Mouse (Mus musculus): ENCODE results near the gene Abracl. TPM values are rescaled to one million over a fixed set of nuclear protein-coding genes. Genes with fewer than 3 reads are reported as not detected.

Gene Abracl
- 143 and 152 TPM in 2 replicates for polyA plus RNA-seq (2014; fragmentation: Nextera tagmentation; extraction: Ambion mirVana)

DNA sequence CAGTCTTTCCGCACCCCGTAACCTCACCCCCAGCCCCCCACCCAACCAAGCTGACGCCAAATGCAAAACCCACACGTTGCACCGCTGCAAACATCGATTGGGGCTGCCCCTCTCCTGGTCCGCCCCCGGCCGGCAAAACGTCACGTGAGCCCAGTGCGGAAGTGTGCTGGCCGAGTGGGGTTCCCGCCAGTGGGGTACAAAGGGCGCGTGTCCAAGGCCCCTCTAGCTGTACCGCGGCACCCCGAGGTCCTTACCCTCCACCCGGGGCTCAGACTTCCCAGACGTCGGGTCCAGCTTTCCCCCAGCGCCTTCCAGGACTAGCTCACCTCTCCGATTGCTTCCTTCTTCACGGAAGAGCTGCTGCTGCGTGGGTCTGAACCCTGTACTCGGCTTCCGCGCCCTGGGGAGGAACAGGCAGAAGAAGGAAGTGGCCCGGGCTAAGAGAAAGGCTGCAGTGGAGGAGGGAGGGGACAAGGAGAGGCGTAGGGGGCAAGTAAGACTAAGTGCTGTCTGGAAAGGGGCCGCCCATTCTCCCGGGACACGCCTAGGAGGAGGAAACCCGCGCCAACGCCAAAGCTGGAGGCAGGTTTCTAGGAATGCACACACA is at the start of gene Abracl:
Abracl (minus strand) TSS at position 548 of the 607 bp plus-strand sequence.
- ATAC-seq (ENCODE audit: low read depth), result peak; percentile 92
- H3K27ac ChIP-seq (replicated peaks; ENCODE audit: low read depth, low read length), result peak within 1 kb of the TSS; percentile 95
- under 1% methylated on average over 33 of the region's 37 CpGs for whole genome bisulfite sequencing
- peak within 1 kb of the TSS; percentile 87 for H3K9ac ChIP-seq (ENCODE audit: low read depth, low read length)
- peak within 1 kb of the TSS; percentile 82 for H3K4me3 ChIP-seq (ENCODE audit: low read depth, low read length)
- H3K4me2 ChIP-seq (ENCODE audit: low read depth, low read length), result peak within 1 kb of the TSS; percentile 68
- no peaks in the 10 kb centered on the region for H3K9me3 ChIP-seq (ENCODE audit: control insufficient read depth, low read length)
- 0 out of 2 replicates have a peak, but pooled peaks cover 7% of the 10 kb centered on the region for H3K4me1 ChIP-seq (ENCODE audit: control insufficient read depth, insufficient read depth, low read length)
- no peaks in the 10 kb centered on the region for H3K27me3 ChIP-seq (replicated peaks; ENCODE audit: control insufficient read depth, insufficient read depth, low read length)
- DNase-seq (ENCODE audit: low spot score), result peak; percentile 92
- 0 out of 2 replicates have a peak, but pooled peaks cover 8% of the 10 kb centered on the region for H3K36me3 ChIP-seq (ENCODE audit: control insufficient read depth, insufficient read depth, low read length)

DNA sequence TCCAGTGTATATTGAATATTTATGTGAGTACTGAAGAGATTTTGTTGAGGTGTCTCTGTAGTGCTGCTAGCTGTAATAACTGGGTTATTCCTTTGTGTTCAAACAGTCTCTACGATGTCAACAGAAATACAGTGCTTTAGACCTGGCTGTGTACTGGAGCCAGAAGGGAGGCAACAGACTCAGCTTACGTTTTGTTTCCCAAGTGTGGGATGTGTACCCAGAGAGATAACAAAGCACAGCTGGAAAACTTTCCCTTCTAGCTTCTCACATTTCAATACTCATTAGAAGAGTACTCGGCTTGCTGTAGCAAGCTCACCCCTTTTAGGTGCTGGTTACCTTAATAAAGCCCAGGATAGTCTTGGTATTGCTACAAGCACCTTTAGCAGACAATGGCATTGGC is 49.8 kb upstream of the Abracl start:
- no peak for ATAC-seq (ENCODE audit: low read depth)
- Histone ChIP-seq H3K9me3 (ENCODE audit: control insufficient read depth, low read length) (no peaks in the 10 kb centered on the region), H3K27me3 (replicated peaks; ENCODE audit: control insufficient read depth, insufficient read depth, low read length) (no peaks in the 10 kb centered on the region), H3K4me3 (ENCODE audit: low read depth, low read length) (no peak overlapping the region), H3K4me2 (ENCODE audit: low read depth, low read length) (no peak overlapping the region), H3K4me1 (ENCODE audit: control insufficient read depth, insufficient read depth, low read length) (peaks cover 9% of the 10 kb centered on the region), H3K27ac (replicated peaks; ENCODE audit: low read depth, low read length) (no peak overlapping the region), H3K36me3 (ENCODE audit: control insufficient read depth, insufficient read depth, low read length) (0 out of 2 replicates have a peak, but pooled peaks cover 4% of the 10 kb centered on the region), H3K9ac (ENCODE audit: low read depth, low read length) (no peak overlapping the region)
- WGBS, result 53% methylated on average over 3 of the region's 3 CpGs
- DNase-seq (ENCODE audit: low spot score), result no peak

DNA sequence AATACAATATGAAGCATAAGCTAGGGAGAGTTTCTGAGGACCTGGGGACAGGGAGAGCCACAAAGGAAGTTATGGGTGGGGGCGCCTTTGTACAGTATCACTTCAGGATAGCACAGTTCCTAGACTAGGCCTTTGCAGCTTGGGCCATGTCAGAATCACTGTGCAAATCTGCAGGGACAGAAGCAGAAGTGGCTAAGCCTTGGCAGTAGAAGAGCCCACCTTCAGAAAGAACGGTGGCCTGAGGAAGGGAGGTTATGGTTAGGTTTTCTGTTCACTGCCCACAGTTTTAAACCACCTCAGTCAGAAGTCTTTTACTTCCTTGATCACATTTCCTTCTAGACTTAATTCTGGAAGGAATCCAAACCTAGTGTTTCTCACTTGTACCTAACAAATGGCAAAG is 47.5 kb upstream of the Abracl start:
- Histone ChIP-seq H3K27me3 (replicated peaks; ENCODE audit: control insufficient read depth, insufficient read depth, low read length) (no peaks in the 10 kb centered on the region), H3K36me3 (ENCODE audit: control insufficient read depth, insufficient read depth, low read length) (no peaks in the 10 kb centered on the region), H3K4me1 (ENCODE audit: control insufficient read depth, insufficient read depth, low read length) (peaks cover 15% of the 10 kb centered on the region), H3K4me2 (ENCODE audit: low read depth, low read length) (no peak overlapping the region), H3K27ac (replicated peaks; ENCODE audit: low read depth, low read length) (peak overlapping the region; percentile 44; the same call in 1 of the 2 replicates), H3K9me3 (ENCODE audit: control insufficient read depth, low read length) (no peaks in the 10 kb centered on the region), H3K9ac (ENCODE audit: low read depth, low read length) (no peak overlapping the region), H3K4me3 (ENCODE audit: low read depth, low read length) (no peak overlapping the region)
- DNase-seq (ENCODE audit: low spot score) (no peak), ATAC-seq (ENCODE audit: low read depth) (no peak)
- 75% methylated on average over 2 of the region's 2 CpGs for WGBS

DNA sequence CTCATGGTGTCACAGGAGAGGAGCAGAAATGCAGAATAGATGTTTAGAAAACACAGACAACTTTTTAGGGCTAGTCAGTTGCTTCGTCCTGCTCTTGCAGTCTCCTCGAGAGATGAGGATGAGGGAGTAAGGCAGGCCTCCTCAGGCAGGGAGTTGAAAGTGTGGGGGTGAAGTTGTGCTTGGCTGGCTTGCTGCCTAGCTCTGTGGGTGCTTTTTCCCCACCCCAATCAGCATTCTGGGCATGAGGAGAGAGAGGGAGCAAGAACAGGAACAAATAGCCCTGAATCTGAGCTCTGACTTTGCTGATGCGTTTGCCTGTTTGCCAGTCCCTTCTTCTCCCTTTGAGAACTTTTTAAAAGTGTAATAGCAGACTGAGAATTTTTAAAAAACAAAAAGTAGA is 47.1 kb upstream of the Abracl start:
- DNase-seq (ENCODE audit: low spot score) (no peak), ATAC-seq (ENCODE audit: low read depth) (no peak)
- Histone ChIP-seq H3K9ac (ENCODE audit: low read depth, low read length) (no peak overlapping the region), H3K27me3 (replicated peaks; ENCODE audit: control insufficient read depth, insufficient read depth, low read length) (no peaks in the 10 kb centered on the region), H3K36me3 (ENCODE audit: control insufficient read depth, insufficient read depth, low read length) (no peaks in the 10 kb centered on the region), H3K4me3 (ENCODE audit: low read depth, low read length) (no peak overlapping the region), H3K27ac (replicated peaks; ENCODE audit: low read depth, low read length) (no peak overlapping the region), H3K4me1 (ENCODE audit: control insufficient read depth, insufficient read depth, low read length) (peaks cover 15% of the 10 kb centered on the region), H3K4me2 (ENCODE audit: low read depth, low read length) (no peak overlapping the region), H3K9me3 (ENCODE audit: control insufficient read depth, low read length) (no peaks in the 10 kb centered on the region)
- WGBS, result 58% methylated on average over 3 of the region's 3 CpGs

DNA sequence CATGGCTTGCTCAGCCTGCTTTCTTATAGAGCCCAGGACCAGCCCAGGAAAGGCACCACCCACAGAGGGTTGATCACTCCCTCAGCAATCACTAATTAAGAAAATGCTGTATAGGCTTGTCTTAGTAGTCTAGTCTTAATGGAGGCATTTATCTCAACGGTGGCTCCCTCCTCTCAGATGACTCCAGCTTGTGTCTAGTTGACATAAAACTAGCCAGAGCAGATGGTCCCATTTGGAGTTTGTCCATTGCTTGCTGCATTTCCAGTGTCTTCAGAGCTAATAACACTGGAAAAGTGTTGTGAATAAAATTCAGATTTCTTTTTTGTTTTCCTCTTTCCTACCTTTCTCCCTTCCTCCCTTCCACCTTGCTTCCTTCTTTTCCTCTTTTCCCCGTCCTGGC is 46.5 kb upstream of the Abracl start:
- ATAC-seq (ENCODE audit: low read depth), result no peak
- WGBS, result 77% methylated on average over 2 of the region's 2 CpGs
- H3K36me3 ChIP-seq (ENCODE audit: control insufficient read depth, insufficient read depth, low read length), result no peaks in the 10 kb centered on the region
- no peak overlapping the region for H3K9ac ChIP-seq (ENCODE audit: low read depth, low read length)
- no peak overlapping the region for H3K4me2 ChIP-seq (ENCODE audit: low read depth, low read length)
- DNase-seq (ENCODE audit: low spot score), result no peak
- H3K27ac ChIP-seq (replicated peaks; ENCODE audit: low read depth, low read length), result no peak overlapping the region
- no peaks in the 10 kb centered on the region for H3K27me3 ChIP-seq (replicated peaks; ENCODE audit: control insufficient read depth, insufficient read depth, low read length)
- H3K9me3 ChIP-seq (ENCODE audit: control insufficient read depth, low read length), result no peaks in the 10 kb centered on the region
- H3K4me3 ChIP-seq (ENCODE audit: low read depth, low read length), result no peak overlapping the region
- H3K4me1 ChIP-seq (ENCODE audit: control insufficient read depth, insufficient read depth, low read length), result peaks cover 15% of the 10 kb centered on the region

DNA sequence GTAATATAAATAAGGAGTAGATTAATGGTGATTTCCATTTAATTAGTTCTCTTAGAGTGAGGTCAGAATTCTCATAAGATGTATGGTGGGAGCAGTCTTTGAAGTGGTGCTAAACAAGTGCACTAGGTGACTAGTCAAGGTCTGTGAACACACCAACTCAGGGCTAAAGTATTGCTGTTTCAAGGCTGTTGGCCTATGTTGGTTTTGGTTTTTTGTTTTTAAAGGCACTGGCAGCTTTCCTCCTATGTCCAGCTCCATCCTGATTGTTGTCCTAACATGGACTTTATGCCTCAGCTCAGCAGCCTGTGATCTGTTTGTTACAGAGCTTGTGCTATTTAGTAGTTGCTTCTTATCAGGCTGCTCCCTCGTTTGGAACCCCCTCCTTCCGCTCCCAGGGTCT is 45.8 kb upstream of the Abracl start:
- H3K4me2 ChIP-seq (ENCODE audit: low read depth, low read length), result no peak overlapping the region
- no peaks in the 10 kb centered on the region for H3K27me3 ChIP-seq (replicated peaks; ENCODE audit: control insufficient read depth, insufficient read depth, low read length)

DNA sequence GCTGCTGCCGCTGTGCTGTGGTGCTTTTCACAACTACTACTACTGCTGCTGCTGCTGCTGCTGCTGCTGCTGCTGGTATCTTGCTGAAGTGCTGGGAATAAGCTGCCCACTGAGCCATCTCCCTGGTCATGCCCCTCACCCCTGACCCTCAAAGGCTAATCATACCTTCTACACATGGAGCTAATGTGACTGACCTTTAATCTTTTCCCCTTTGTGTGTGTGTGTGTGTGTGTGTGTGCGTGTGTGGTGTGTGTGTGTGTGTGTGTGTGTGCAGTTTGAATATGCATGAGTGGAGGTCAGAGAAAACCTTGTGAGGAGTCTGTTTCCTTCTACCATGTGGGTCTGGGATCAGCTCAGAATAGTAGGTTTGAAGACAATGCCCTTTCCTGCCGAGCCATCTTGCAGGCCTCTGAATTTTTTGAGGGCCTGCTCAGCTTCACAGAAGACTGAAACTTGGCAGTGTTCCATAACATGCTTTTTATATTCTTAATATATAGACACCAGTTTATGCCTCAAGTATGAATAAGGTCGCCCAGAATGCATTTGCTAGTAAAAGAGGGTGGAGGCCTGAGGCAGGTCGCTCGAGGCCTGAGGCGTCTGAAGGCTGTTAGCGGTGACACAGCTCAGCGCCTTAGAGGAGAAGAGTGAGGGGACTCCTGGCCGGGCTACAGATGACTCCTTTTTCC is 44.8 kb upstream of the Abracl start:
- Histone ChIP-seq H3K36me3 (ENCODE audit: control insufficient read depth, insufficient read depth, low read length) (no peaks in the 10 kb centered on the region), H3K9me3 (ENCODE audit: control insufficient read depth, low read length) (no peaks in the 10 kb centered on the region), H3K27ac (replicated peaks; ENCODE audit: low read depth, low read length) (peak overlapping the region; percentile 52), H3K4me3 (ENCODE audit: low read depth, low read length) (no peak overlapping the region), H3K4me1 (ENCODE audit: control insufficient read depth, insufficient read depth, low read length) (peaks cover 15% of the 10 kb centered on the region), H3K9ac (ENCODE audit: low read depth, low read length) (no peak overlapping the region; the same call in 1 of the 2 replicates), H3K4me2 (ENCODE audit: low read depth, low read length) (no peak overlapping the region), H3K27me3 (replicated peaks; ENCODE audit: control insufficient read depth, insufficient read depth, low read length) (no peaks in the 10 kb centered on the region)
- DNase-seq (ENCODE audit: low spot score) (peak; percentile 54), ATAC-seq (ENCODE audit: low read depth) (no peak)
- 50% methylated on average over 10 of the region's 10 CpGs for WGBS

More for the DNA sequence above, 45.8 kb upstream of the Abracl start:
- H3K9ac ChIP-seq (ENCODE audit: low read depth, low read length), result no peak overlapping the region
- no peak overlapping the region for H3K27ac ChIP-seq (replicated peaks; ENCODE audit: low read depth, low read length)
- no peaks in the 10 kb centered on the region for H3K36me3 ChIP-seq (ENCODE audit: control insufficient read depth, insufficient read depth, low read length)
- 85% methylated on average over 2 of the region's 2 CpGs for WGBS
- peaks cover 15% of the 10 kb centered on the region for H3K4me1 ChIP-seq (ENCODE audit: control insufficient read depth, insufficient read depth, low read length)
- H3K4me3 ChIP-seq (ENCODE audit: low read depth, low read length), result no peak overlapping the region
- H3K9me3 ChIP-seq (ENCODE audit: control insufficient read depth, low read length), result no peaks in the 10 kb centered on the region
- no peak for ATAC-seq (ENCODE audit: low read depth)
- DNase-seq (ENCODE audit: low spot score), result no peak

DNA sequence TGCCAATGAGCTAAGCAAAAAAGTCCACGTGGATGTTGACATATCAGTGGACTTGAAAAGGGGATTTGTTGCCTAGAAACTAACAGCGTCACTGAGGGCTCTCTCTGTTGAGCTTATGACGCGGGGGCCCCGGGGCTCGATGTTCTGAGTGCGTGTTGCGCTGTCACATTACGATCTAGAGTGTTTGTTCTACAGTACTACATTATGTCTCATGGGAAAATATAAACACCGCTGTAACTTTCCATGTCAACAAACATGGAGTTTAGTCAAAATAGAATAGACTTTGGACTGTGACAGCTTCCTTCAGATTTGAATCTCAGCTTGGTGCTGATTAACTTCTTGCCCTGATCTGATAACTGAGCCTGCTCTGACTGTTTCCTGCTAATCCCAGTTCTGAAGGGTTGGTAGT is 42.9 kb upstream of the Abracl start:
- H3K27ac ChIP-seq (replicated peaks; ENCODE audit: low read depth, low read length), result no peak overlapping the region
- H3K36me3 ChIP-seq (ENCODE audit: control insufficient read depth, insufficient read depth, low read length), result no peaks in the 10 kb centered on the region
- no peak overlapping the region for H3K9ac ChIP-seq (ENCODE audit: low read depth, low read length)
- peaks cover 15% of the 10 kb centered on the region for H3K4me1 ChIP-seq (ENCODE audit: control insufficient read depth, insufficient read depth, low read length)
- H3K4me3 ChIP-seq (ENCODE audit: low read depth, low read length), result no peak overlapping the region
- H3K27me3 ChIP-seq (replicated peaks; ENCODE audit: control insufficient read depth, insufficient read depth, low read length), result no peaks in the 10 kb centered on the region
- H3K4me2 ChIP-seq (ENCODE audit: low read depth, low read length), result no peak overlapping the region
- no peak for DNase-seq (ENCODE audit: low spot score)
- no peaks in the 10 kb centered on the region for H3K9me3 ChIP-seq (ENCODE audit: control insufficient read depth, low read length)
- WGBS, result 89% methylated on average over 10 of the region's 10 CpGs
- no peak for ATAC-seq (ENCODE audit: low read depth)

Data from embryonic facial prominence, embryonic 14.5 days (tissue).